Mouse (Mus musculus) CD4-positive, CD25-positive, alpha-beta regulatory T cell, adult 2 months (primary cell): ENCODE measurements around the gene Grtp1.

Experiments used
- DNase-seq: peaks from one replicate; pipeline ENCODE4 v3.0.0-alpha.2; 2012; ENCODE audit warnings: low read depth, low spot score

Grtp1 gene

GRCm38 (mm10) chr8:13174811-13175210 lies 25.6 kb downstream of the Grtp1 start:
- no peak for DNase-seq

DNA sequence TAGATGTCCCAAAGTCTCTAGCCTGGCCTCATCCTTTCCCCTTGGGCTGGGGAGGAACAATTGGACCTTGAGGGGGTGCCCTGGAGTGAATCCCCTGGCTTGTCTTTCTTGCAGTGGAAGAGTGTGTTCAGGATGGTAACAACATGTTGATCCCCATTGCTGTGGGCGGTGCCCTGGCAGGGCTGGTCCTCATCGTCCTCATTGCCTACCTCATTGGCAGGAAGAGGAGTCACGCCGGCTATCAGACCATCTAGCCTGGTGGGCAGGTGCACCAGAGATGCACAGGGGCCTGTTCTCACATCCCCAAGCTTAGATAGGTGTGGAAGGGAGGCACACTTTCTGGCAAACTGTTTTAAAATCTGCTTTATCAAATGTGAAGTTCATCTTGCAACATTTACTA lies 26.1 kb downstream of the Grtp1 start:
- DNase-seq, result no peak

DNA sequence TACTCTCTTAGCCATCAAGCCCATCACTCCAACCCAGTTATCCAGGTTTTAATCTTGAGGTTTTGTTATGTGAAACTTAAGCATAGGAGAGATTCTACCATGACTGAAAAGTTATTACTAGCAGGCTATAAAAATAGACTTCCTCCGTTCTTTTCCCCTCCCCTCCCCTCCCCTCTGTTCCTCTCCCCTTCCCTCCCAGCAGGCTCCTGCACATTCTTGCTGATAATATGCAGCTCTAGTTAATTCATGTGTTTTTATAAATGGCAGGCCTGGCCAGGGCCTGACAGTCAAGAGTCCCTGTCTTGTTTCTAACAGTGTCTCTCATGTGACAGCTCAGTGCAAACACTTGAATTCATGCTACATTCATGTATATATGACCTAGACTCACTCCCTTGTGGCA lies 29.9 kb downstream of the Grtp1 start:
- DNase-seq, result no peak

- DNase-seq, result no peak
Observed at GRCm38 (mm10) chr8:13164361-13164760, 36.1 kb downstream of the Grtp1 start.

- no peak for DNase-seq
Observed at GRCm38 (mm10) chr8:13163563-13163962, 36.9 kb downstream of the Grtp1 start.

DNA sequence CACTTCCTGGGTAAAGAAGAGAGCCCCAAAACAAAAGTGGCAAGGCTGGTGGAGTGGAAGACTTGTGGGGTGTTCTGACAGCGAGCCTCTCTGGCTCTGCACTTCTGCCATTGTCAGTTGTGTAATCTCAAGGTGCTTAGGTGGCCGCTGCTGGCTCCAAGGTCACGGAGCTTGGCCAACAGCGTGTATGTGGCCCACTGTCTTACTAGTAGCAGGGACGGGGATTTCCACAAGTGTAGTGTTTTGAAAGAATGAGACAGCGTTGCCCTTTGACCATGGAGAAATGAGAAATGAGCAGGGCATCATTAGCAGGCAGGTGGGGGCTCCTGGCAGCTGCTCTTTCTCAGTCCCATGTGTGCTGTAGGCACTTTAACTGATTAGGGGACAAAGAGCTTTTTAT lies 38.3 kb downstream of the Grtp1 start:
- peak; percentile 9 for DNase-seq

GRCm38 (mm10) chr8:13160691-13161090 lies 39.7 kb downstream of the Grtp1 start:
- DNase-seq, result no peak

DNA sequence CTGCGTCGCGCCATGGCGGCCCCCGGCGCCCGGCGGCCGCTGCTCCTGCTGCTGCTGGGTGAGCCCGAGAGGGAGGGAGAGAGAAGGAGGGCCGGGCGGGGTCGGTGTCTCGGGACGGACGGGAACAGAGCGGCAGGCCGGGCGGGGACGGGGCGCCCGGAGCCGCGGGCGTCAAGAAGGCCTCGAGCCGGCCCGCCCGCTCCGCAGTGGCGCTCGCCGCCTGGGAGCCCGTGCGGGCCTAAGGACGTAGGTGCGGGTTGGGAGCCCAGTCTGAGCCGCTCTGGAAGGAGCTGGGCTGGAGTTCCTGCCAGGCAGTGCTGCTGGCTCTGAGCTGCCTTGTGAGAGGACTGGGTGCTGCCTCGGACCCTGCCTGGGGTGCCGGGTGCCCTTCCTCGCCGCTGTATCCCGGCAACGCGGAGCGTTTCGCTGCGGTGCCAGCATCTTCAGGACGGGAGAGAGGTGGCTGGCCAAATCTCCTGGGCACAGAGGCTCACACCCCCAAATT lies 41.0 kb downstream of the Grtp1 start:
- no peak for DNase-seq

GRCm38 (mm10) chr8:13158718-13159376 lies 41.6 kb downstream of the Grtp1 start, which contains the start of gene Lamp1:
TSS of gene Lamp1 (plus strand) at chr8:13159161.
- peak; percentile 98 for DNase-seq

DNA sequence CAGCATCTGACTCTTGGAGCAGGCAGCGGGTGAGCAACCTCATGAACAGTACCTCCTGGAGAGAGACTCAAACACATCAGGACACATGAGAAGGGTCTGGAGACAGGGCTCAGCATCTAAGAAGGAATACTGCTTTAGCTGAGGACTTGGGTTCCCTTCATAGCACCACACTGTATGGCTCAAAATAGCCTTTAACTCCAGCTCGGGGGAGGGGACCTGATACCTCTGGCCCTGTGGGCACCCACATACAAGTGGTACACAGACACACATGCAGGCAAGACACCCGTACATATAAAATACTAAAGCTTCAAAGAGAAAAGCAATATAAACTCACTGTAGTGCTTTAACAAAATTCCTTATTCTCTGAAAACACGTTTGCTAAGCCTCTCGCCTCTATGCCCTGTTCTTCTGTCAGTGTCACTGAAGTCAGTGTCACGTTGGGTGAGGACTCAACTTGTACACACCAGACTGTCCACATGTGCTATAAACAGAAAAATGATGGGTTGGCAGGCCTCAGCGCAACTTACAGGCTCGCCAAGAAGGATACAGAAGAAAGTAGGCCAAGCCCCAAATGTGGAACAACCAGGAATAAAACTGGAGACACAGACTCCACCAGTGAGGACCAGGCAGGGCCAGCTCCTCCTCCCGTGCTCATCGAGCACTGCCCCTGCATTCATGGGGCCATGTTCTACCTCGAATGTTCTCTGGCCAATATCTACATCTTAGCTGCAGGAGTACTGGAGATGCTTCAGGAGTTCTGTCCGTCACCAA lies 43.9 kb downstream of the Grtp1 start:
- DNase-seq, result no peak

GRCm38 (mm10) chr8:13155358-13155757 lies 45.1 kb downstream of the Grtp1 start:
- DNase-seq, result no peak

DNA sequence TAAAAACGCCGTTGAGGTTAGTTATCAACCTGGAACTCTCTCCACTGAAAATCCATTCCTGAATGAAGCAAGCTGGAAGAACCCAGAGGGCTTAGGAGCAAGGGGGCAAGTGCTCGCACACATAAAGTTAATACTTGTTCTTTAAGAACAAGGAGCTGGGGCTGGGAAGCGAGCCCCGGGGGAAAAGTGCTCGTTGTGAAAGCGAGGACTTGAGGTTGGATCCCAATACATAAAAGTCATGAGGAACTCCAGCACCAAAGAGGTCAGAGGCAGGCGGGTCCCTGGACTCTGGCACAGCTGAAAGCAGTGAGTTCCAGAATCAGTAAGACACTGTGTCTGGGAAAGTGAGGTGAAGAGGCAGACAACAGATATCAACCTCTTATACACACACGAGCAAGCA lies 46.3 kb downstream of the Grtp1 start:
- DNase-seq, result no peak

DNA sequence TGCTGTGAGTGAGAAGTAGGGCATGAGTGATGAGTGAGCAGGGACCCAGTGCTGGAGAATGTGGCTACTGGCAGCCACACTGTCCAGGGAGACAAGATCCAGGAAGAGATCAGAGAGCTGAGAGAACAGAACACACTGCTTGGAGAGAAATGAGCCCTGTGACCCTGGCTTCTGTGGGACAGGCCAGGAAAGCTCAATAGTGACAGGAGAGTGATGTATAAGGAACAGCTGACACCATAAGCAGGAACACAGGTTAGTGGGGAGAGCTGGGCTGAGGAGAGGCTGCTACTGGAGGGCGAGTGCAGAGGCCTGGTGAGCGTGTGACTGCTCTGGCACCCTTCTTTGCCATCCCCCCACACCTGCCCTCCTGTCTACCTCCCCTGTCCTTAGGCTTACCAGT lies 49.5 kb downstream of the Grtp1 start:
- no peak for DNase-seq

GRCm38 (mm10) chr8:13149866-13150265 lies 50.6 kb downstream of the Grtp1 start:
- DNase-seq, result no peak

- DNase-seq, result no peak
Observed at GRCm38 (mm10) chr8:13149287-13149686, 51.1 kb downstream of the Grtp1 start.

GRCm38 (mm10) chr8:13148476-13148875 lies 51.9 kb downstream of the Grtp1 start:
- DNase-seq, result no peak

DNA sequence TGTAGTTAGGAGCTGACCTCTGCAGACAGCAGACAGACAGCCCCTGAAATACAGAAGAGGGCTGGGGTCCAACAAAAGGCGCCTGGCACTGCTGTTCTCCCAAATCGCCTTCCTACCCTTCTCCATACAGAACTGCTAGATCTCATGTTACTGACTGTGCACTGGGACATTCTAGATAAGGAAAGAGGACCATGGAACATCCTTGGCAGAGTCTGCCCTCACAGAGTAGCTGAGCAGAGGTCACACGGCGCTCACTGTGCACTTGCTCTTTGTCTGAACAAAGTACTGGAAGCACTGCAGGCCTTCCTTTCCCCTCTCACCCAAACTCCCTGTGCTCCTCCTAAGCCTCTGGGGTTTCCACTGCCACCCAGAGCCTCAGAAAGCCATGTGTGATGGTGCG lies 58.7 kb downstream of the Grtp1 start:
- DNase-seq, result no peak

DNA sequence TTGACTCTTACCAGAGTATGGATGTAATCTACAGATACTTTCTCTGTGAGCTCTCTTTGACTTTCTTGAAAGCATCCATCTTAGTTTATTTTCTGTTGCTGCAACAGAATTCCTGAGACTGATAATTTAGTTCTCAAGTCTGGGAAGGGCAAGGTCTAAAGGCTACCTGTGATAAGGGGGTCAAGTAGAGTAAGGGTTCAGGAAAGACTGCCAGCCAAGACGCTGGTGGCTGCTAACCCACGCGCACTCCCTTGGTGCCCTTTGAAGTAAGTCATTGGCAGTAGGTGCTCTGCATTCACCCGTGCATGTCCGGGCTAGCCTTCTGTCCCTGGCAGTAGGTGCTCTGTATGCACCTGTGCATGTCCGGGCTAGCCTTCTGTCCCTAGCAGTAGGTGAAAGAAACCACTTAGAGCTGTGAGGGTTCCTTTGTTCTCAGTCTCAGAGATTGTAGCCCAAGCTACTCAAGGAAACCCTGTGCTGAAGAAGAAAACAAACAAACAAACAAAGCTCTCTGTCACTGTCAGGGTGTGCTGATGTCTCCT lies 60.7 kb downstream of the Grtp1 start:
- no peak for DNase-seq

DNA sequence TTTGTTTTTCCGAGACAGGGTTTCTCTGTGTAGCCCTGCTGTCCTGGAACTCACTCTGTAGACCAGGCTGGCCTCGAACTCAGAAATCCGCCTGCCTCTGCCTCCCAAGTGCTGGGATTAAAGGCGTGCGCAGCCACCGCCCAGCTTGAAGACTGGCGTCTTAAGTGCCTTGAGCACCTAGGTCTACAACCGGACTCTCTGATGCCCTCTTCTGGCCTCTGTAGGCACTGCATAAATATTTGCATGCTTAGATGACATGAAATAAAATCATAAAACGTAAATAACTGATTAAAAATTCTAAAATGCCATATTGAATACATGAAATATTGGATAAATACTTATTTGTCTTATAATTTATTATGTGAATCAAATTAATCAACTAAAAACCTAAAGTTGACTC lies 68.2 kb downstream of the Grtp1 start:
- DNase-seq, result peak; percentile 81

GRCm38 (mm10) chr8:13124897-13125296 lies 75.5 kb downstream of the Grtp1 start:
- DNase-seq, result no peak

DNA sequence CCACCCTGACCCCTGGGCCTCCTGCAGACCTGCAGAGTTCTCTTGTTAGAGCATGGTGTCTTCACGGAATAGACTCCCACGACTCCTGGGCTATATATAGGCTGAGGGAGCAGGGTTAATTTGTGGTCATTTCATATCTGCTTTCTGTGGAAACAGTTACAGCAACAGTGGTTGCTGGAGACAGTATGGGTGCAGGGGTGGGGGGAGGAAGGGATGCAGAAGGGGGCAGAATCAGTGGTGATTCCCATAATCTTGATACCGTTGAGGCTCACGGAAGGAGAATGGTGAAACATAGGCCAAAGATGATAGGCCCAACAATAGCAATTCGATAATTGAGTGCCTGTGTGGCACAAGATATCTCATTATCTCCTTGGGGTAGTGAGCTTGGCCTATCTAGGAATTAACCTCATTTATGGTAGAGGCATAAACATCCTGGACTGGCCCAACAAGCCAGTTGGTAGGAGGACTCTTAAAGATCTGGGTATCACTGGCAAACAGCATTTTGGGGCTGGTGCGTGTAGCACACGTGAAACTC lies 77.5 kb downstream of the Grtp1 start:
- no peak for DNase-seq
